Mouse (Mus musculus): ENCODE measurements around the gene BC048403.
A peak's percentile ranks its signal among the peaks of the same experiment; 100 is the strongest.

The BC048403 gene

DNA sequence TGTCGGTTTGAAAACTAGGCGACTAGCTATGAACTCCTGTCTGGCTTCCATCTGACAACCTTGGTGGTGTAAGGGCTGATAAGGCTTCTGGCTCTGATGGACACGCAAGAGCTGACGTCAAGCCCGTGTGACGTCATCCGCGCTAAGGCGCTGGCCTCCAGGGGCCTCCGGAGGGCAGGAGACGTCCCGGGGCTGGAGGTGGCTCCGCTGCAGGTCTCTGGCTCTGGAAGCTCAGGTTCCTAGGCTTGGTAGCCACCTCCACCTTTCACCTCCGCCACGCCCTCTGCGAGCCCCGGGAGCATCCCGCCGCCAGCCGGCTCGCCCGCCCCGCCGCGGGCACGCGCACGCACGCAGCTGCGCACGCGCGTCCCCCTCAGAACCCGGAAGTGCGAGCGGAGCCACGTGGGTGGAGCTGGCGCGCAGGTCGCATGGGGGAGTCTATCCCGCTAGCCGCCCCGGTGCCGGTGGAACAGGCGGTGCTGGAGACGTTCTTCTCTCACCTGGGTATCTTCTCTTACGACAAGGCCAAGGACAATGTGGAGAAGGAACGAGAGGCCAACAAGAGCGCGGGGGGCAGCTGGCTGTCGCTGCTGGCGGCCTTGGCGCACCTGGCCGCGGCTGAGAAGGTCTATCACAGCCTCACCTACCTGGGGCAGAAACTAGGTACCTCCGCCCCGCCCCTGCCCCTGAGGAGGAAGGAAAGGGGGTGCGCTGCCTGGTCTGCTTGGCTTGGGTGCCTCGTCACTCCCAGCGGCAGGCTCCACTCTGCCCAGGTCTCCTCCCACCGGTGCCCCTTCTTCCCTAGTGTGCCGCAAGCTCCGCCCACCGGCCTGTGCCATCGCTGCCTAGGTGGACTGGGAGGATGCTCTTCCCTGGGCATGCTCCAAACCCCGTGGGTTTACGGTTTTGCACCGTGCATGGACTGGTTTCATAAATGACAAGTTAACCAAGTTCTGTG lies at the start of gene BC048403:
Gene BC048403, plus strand, starts transcription at position 390 of the 958 bp plus-strand sequence.
- DNase-seq (ENCODE audit: low read depth, low spot score): peak; percentile 95

DNA sequence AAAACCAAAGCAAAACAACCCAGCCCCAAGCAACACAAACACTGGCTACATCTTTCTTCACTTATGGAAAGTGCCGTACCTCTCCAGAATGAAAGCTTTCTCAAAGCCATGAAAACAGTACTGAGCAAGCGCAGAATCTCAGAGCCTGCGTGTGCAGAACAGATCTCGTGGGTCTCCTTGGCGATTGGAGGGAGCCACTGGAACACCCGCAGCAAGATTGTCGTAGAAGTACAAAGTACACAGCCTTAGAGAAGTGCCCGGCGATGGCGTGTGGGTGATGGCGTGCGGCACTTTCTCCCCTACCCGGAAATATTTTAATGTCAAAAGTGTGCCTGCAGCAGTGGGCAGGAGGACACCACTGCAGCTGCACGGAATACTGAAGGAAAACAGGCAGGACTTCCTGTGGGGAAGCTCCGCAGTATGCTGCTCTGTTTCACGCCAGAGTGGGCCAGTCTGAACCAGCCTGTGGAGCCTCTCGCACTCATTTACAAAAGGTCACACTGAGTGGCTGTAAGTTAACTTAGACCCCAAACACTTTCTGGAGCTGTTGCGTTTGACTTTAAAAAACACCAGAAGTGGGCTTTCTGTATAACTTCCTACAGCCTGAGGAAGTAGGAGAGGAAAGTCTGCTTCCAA lies 46.7 kb upstream of the BC048403 start:
- DNase-seq (ENCODE audit: low read depth, low spot score): no peak

DNA sequence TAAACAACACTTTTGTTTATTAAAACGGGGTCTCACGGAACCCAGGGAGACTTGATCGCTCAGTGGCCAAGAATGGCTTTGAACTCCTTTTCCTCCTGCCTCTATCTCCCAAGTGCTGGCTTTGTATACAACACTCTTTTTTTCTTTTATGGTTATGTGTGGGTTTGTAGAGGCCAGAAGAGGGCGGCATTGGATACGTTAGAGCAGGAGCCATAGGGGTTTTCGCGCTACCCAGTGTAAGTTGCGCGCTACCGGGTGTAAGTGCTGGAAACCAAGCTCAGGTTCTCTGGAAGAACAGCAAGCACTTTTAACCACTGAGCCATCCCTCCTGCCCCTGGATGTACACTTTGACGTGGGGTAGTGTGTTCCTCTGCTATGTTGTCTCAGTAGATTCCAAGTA lies 45.2 kb upstream of the BC048403 start:
- no peak for DNase-seq (ENCODE audit: low read depth, low spot score)

GRCm38 (mm10) chr10:121701296-121702248 lies 38.2 kb upstream of the BC048403 start:
- DNase-seq (ENCODE audit: low read depth, low spot score): peak; percentile 63

- DNase-seq (ENCODE audit: low read depth, low spot score): no peak
Observed at GRCm38 (mm10) chr10:121703619-121704018, 36.1 kb upstream of the BC048403 start.

GRCm38 (mm10) chr10:121704871-121705270 lies 34.9 kb upstream of the BC048403 start:
- DNase-seq (ENCODE audit: low read depth, low spot score): no peak

DNA sequence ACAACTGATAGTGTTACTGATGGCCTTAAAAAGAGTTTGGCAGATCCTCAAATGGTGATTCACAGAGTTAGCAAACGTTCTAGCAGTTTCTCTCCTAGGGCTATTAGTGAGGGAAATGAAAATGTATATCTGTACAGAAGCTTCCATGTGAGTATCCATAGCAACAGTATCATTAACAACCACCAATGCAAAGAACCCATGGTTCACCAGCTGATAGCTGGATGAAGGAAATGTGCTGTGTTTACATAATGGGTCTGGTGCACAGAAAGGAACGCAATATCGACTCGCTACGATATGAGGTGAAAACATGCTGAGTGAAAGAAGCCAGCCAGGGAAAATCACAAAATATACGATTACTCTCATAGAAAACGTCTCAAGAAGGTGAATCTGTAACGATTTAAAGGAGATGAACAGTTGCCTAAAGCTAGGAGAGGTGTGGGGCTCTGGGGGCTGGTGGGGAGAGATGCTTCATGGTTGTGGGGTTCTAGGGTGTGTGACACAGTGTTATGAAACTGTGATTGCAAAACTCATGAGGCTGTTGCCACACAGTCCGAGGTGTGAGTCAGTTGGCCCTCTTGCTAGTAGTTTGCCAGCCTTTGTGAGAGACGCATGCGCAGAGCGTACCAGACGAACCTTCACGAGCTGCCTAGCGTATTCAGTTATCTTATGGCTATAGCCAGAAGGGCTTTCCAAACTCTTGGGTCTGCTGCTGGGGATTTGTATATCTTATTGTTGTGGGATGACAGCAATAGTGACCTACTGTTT lies 34.2 kb upstream of the BC048403 start:
- no peak for DNase-seq (ENCODE audit: low read depth, low spot score)

DNA sequence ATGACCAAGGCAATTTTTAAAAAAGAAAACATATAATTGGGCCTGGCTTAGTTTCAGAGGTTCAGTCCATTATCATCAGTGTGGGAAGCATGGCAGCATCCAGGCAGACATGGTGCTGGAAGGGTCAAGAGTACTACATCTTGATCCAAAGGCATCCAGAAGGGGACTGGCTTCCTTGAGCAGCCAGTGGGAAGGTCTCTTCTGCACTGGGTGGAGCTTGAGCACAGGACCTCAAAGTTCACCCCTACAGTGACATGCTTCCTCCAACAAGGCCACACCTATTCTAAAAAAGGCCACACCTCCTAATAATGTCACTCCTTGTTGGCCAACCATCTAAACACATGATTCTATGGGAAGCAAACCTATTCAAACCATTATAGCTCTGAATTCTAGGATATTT lies 22.9 kb upstream of the BC048403 start:
- DNase-seq (ENCODE audit: low read depth, low spot score): no peak

DNA sequence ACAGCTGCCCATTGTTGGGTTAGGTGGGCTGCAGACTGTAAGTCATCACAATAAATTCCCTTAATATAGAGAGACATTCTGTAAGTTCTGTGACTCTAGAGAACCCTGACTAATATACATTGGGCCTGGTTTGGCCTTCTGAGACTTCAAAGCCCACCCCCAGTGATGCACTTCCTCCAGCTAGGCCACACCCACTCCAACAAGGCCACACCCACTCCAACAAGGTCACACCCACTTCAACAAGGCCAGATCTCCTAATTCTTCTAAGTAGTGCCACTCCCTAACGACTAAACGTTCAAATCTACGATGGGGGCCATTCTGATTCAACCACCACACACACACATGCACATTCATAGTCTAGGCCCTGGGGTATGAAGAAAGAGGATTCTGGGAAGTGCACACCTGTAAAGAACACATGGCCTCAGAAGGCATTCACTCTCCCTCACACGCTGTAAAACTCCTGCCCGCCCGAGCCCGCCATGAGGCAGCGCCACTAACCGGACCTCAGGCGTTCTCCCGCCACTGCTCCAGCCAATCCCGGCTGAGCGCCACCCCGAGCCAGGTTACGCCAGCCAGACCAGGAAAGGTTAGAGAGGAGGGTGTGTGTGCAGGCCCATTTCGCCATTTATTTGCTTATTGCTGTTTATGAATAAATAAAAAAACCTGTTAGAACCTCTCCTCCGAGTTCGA lies 20.7 kb upstream of the BC048403 start:
- DNase-seq (ENCODE audit: low read depth, low spot score): no peak

GRCm38 (mm10) chr10:121720701-121721100 lies 19.0 kb upstream of the BC048403 start:
- no peak for DNase-seq (ENCODE audit: low read depth, low spot score)

DNA sequence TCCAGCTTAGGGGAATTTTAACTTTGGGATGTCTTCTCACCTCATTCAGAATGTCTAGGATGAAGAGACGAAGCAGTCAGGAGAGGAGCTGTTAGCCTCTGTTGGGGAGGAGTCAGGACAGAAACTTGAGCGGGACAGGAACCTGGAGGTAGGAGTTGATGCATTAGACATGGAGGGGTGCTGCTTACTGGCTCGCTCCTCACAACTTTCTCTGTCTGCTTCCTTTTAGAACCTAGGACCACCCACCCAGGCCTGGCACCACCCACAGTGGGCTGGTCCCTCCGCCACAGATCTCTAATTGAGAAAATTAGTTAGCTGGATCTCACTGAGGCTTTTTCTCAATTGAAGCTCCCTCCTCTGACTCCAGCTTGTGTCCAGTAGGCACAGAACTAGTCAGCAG lies 13.2 kb upstream of the BC048403 start:
- DNase-seq (ENCODE audit: low read depth, low spot score): no peak

DNA sequence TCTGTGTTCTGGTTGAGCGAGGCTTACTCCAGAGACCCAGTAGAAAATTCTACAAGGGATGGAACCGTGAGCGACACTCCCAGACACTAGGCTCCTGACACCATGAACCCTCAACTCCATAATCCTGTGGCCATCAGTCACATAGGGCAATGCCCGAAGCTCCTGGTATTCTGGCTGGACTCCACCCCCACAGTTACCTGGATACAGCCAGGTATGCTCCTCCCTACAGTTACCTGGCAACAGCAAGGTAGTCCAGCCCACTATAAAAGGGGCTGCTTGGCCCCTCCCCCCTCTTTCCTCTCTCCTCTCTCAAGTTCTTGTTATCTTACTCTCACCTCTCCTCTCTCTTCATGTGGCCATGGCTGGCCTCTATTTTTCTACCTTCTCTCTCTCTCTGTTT lies 12.6 kb upstream of the BC048403 start:
- DNase-seq (ENCODE audit: low read depth, low spot score): no peak

GRCm38 (mm10) chr10:121728226-121728625 lies 11.5 kb upstream of the BC048403 start:
- DNase-seq (ENCODE audit: low read depth, low spot score): no peak

- no peak for DNase-seq (ENCODE audit: low read depth, low spot score)
Observed at GRCm38 (mm10) chr10:121731048-121731725, 8.6 kb upstream of the BC048403 start.

GRCm38 (mm10) chr10:121732542-121732941 lies 7.2 kb upstream of the BC048403 start:
- DNase-seq (ENCODE audit: low read depth, low spot score): no peak

GRCm38 (mm10) chr10:121737256-121737655 lies 2.5 kb upstream of the BC048403 start:
- no peak for DNase-seq (ENCODE audit: low read depth, low spot score)

- DNase-seq (ENCODE audit: low read depth, low spot score): no peak
Observed at GRCm38 (mm10) chr10:121742336-121742735, 2.6 kb downstream of the BC048403 start.

DNA sequence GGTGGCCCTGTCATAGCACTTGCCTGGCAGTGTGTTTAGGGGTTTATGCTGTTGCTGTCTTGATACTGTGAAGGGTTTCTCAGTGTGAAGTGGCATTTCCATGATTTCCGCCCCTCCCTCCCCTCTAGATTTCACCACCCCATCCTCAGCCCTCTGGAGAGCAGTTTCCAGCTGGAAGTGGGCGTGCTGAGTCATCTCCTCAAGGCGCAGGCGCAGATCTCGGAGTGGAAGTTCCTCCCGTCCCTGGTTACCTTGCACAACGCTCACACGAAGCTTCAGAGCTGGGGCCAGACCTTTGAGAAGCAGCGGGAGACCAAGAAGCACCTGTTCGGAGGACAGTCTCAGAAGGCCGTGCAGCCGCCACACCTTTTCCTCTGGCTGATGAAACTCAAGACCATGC lies 10.4 kb downstream of the BC048403 start:
- DNase-seq (ENCODE audit: low read depth, low spot score): no peak

GRCm38 (mm10) chr10:121754237-121754636 lies 14.5 kb downstream of the BC048403 start:
- no peak for DNase-seq (ENCODE audit: low read depth, low spot score)

- DNase-seq (ENCODE audit: low read depth, low spot score): no peak
Observed at GRCm38 (mm10) chr10:121755822-121756221, 16.1 kb downstream of the BC048403 start.
